Mouse (Mus musculus) subcutaneous adipose tissue, adult 2 months (tissue): ENCODE data around the gene Zdhhc1. TPM values are rescaled to one million over a fixed set of nuclear protein-coding genes. Genes with fewer than 3 reads are reported as not detected.

Source experiments
- polyA plus RNA-seq: library from polyadenylated mRNA; depleted of rRNA; stranded (reverse); fragments of >200 nt; gene quantifications from 2 replicates; pipeline ENCODE4 v1.2.3, GENCODE M21; 2012; ENCODE audit warnings: low replicate concordance; rRNA removed

The Zdhhc1 gene
- polyA plus RNA-seq = 51.5 and 98.0 TPM in 2 replicates

DNA sequence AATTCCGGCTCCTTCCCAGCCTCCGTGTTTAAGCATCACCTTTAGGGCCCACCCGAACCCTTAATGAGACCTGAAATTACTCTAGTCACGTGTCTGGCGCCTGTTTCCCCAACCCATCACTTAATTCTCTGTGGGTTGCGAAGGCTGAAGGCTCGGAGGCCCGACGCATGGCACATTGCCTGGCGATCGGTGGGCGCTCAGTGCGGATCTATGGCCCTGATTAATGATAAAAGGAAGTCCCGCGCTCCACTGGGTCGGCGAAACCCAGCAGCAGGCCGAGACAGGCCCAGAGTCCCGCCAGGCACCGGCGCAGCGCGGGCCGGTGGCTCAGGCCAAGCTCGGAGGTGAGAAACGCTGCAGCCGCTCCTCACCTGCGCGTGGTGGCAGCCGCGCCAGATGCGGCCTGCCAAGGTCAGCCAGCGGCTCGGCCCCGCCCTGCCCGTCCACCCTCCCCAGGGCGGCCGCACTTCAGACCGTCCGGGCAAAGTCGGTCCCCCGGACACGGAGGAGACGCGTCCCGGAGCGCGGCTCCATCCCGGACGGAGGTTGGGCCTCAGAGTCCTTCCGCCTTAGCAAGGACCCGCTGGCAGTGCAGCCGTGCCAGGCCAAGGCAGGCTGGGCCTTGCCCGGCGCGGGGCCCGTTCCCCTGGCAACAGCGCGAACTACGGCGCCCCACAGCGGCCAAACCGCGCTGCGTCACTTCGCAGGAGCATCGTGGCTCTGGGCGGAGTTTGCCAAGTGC lies at the start of gene Zdhhc1:
Zdhhc1 (minus strand) TSS at position 464 of the 742 bp plus-strand sequence.

DNA sequence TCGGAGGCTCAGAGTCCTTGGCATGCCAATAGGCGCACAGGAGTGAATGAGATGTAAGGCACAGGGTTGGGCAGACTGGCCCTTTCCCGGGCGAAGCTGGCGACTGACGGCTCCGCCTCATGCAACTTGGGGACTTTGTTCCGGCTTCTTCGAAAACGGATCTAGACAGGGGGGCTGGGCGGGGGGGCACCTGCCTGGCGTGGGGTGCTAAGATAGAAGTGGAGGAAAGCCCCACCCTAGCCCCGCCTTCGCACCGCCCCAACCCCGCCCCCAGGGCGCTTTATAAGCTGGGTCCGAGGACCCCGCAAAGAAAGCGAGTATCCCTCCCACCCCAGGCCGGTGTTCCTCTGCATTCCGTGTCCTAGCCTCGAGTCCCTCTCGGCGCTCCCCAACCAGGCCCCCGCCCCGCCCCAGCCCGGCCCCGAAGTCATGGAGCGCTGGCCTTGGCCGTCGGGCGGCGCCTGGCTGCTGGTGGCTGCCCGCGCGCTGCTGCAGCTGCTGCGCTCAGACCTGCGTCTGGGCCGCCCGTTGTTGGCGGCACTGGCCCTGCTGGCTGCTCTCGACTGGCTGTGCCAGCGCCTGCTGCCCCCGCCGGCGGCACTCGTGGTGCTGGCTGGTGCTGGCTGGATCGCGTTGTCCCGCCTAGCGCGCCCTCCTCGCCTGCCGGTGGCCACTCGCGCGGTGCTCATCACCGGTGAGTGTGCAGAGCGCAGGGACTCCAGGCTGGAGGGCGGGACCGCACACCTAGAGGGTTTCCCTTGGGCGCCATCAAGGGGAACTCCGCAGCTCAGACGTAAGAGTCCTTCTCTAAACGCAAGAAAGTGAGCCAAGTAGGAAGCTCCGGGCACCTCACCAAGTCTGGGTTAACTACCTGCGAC lies 22.0 kb upstream of the Zdhhc1 start, which contains the start of gene Hsd11b2:
Hsd11b2 (plus strand) TSS at position 320 of the 878 bp plus-strand sequence.

DNA sequence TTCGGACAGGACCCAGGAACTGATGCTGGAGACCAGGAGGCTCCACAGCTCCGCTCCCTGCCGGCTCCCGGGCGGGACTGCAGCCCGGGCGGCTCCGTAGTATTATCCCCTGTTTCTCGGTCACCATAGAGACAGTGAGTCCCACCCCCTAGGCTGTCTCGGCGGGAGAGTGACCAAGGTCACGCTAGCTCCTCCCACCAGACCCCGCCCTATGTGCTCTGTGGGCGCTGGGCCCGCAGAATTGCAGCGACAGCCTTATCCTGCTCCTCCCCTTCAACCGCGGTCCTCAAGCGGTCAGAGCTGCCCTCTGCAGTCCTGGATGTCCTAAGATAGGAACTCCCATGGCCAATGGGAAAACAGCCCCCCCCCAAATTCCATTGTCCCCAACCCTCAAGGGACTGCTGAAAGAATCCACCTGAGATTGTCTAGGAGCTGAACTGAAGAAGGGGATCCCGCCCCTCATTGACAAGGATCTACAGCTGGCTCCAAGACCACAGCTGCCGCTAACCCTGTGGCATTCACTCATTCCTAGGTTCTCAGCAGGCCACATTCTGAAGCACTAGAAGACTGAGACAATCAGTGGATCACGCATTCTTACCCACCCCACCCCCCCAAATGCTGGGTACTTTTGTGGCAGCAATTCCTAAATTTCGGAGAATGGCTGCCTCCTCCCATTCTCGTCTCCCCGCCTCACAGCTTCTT lies 25.2 kb downstream of the Zdhhc1 start, which contains the start of gene Tppp3:
Tppp3 (minus strand) TSS at position 213 of the 702 bp plus-strand sequence.

Other genes starting within 250 kb of the Zdhhc1 start
- 13.4 and 50.4 TPM in 2 replicates for gene B3gnt9, start 241.7 kb downstream of the Zdhhc1 start, polyA plus RNA-seq
- gene Tradd, start 232.3 kb downstream of the Zdhhc1 start, polyA plus RNA-seq = 12.2 and 22.8 TPM in 2 replicates
- gene Fbxl8, start 232.3 kb downstream of the Zdhhc1 start, polyA plus RNA-seq = 12.3 and 13.4 TPM in 2 replicates
- gene Hsf4, start 227.1 kb downstream of the Zdhhc1 start, polyA plus RNA-seq = 5.2 and 7.1 TPM in 2 replicates
- gene Nol3, start 220.8 kb downstream of the Zdhhc1 start, polyA plus RNA-seq = 6.3 and 25.9 TPM in 2 replicates
- 3.5 and 7.2 TPM in 2 replicates for gene 4931428F04Rik, start 207.0 kb downstream of the Zdhhc1 start, polyA plus RNA-seq
- 15.9 and 22.9 TPM in 2 replicates for gene Exoc3l, start 200.8 kb downstream of the Zdhhc1 start, polyA plus RNA-seq
- 90.1 and 142 TPM in 2 replicates for gene E2f4, start 199.2 kb downstream of the Zdhhc1 start, polyA plus RNA-seq
- gene Elmo3, start 191.3 kb downstream of the Zdhhc1 start, polyA plus RNA-seq = 24.6 and 26.8 TPM in 2 replicates
- 7.1 and 10.5 TPM in 2 replicates for gene Lrrc29, start 170.6 kb downstream of the Zdhhc1 start, polyA plus RNA-seq
- 93.5 and 101 TPM in 2 replicates for gene Tmem208, start 170.5 kb downstream of the Zdhhc1 start, polyA plus RNA-seq
- 30.4 and 43.5 TPM in 2 replicates for gene Fhod1, start 148.9 kb downstream of the Zdhhc1 start, polyA plus RNA-seq
- gene Slc9a5, start 148.1 kb downstream of the Zdhhc1 start, polyA plus RNA-seq = 6.8 and 9.4 TPM in 2 replicates
- 0.76 and 1.2 TPM in 2 replicates for gene Plekhg4, start 123.6 kb downstream of the Zdhhc1 start, polyA plus RNA-seq
- gene Kctd19, start 83.4 kb downstream of the Zdhhc1 start, polyA plus RNA-seq = 0.26 and 1.1 TPM in 2 replicates
- gene Lrrc36, start 83.3 kb downstream of the Zdhhc1 start, polyA plus RNA-seq = 3.0 and 4.1 TPM in 2 replicates
- gene Tppp3, start 25.4 kb downstream of the Zdhhc1 start, polyA plus RNA-seq = 171 and 479 TPM in 2 replicates
- 3.3 and 572 TPM in 2 replicates for gene Hsd11b2, start 21.9 kb upstream of the Zdhhc1 start, polyA plus RNA-seq
- 150 and 241 TPM in 2 replicates for gene Atp6v0d1, start 69.1 kb upstream of the Zdhhc1 start, polyA plus RNA-seq
- 34.4 and 43.4 TPM in 2 replicates for gene Ripor1, start 108.4 kb upstream of the Zdhhc1 start, polyA plus RNA-seq
- gene Ctcf, start 139.7 kb upstream of the Zdhhc1 start, polyA plus RNA-seq = 11.0 and 24.5 TPM in 2 replicates
- not detected in 2 replicates for gene Agrp, start 140.5 kb upstream of the Zdhhc1 start, polyA plus RNA-seq
- gene Carmil2, start 189.4 kb upstream of the Zdhhc1 start, polyA plus RNA-seq = 1.2 and 1.5 TPM in 2 replicates
- gene Acd, start 204.2 kb upstream of the Zdhhc1 start, polyA plus RNA-seq = 39.9 and 48.6 TPM in 2 replicates
- 25.6 and 26.0 TPM in 2 replicates for gene Pard6a, start 204.2 kb upstream of the Zdhhc1 start, polyA plus RNA-seq
- 0.10 TPM in 1 of 2 replicates, not detected in the other for gene 4933405L10Rik, start 210.8 kb upstream of the Zdhhc1 start, polyA plus RNA-seq
- 5.7 and 12.8 TPM in 2 replicates for gene Enkd1, start 211.3 kb upstream of the Zdhhc1 start, polyA plus RNA-seq